Mouse (Mus musculus): ENCODE measurements around the gene Postn.

GRCm38 (mm10) chr3:54413584-54413897, 52.6 kb downstream of the Postn start:
- TF ChIP-seq POLR2A (IDR thresholded peaks at IDR 0.05; ENCODE audit: borderline replicate concordance, insufficient read depth, low read length) (no peak), CTCF (IDR thresholded peaks at IDR 0.05; ENCODE audit: borderline replicate concordance, insufficient read depth, low read depth, low read length) (no peak)

Data from cerebellum, adult 2 months (tissue).